9 mouse cellular contexts compared by ENCODE assay signal in genomic region chr1:65178126-65178901, GRCm38 (mm10). TPM values are rescaled to one million over a fixed set of nuclear protein-coding genes. Genes with fewer than 3 reads are reported as not detected.
DNase-seq lines count a peak whose midpoint lies in the region; ATAC-seq lines count a peak whose summit lies in the region.
"Had no signal": no experiment of that assay in that cellular context is flagged by ENCODE, and none has a peak within 500 bp of the region (broad histone marks: within the 10 kb centered on the region; RNA-seq: fewer than 3 reads in every experiment).

No protein-coding gene starts in this region.

- H3K4me2 ChIP-seq in heart, embryonic 13.5 days, result peak overlapping the region; percentile 83
- peak overlapping the region; percentile 94 for H3K4me2 ChIP-seq in liver, embryonic 12.5 days
- peak overlapping the region; percentile 67 for H3K4me2 ChIP-seq in stomach, embryonic 15.5 days

- peaks cover 13% of the 10 kb centered on the region for H3K4me1 ChIP-seq in heart, embryonic 13.5 days
- H3K4me1 ChIP-seq in liver, embryonic 12.5 days, result peaks cover 34% of the 10 kb centered on the region
- H3K4me1 ChIP-seq in stomach, embryonic 15.5 days, result 0 out of 2 replicates have a peak, but pooled peaks cover 9% of the 10 kb centered on the region

- peak overlapping the region; percentile 89 for H3K4me3 ChIP-seq in heart, embryonic 13.5 days
- H3K4me3 ChIP-seq in liver, embryonic 12.5 days, result peak overlapping the region; percentile 76
- H3K4me3 ChIP-seq in stomach, embryonic 15.5 days (replicated peaks), result peak overlapping the region; percentile 80

- H3K9me3 ChIP-seq in heart, embryonic 13.5 days, result no peaks in the 10 kb centered on the region
- no peaks in the 10 kb centered on the region for H3K9me3 ChIP-seq in liver, embryonic 12.5 days (replicated peaks)
- H3K9me3 ChIP-seq in stomach, embryonic 15.5 days, result no peaks in the 10 kb centered on the region

- H3K36me3 ChIP-seq in heart, embryonic 13.5 days, result peaks cover 15% of the 10 kb centered on the region
- H3K36me3 ChIP-seq in liver, embryonic 12.5 days, result peaks cover 14% of the 10 kb centered on the region
- no peaks in the 10 kb centered on the region for H3K36me3 ChIP-seq in stomach, embryonic 15.5 days

- peak overlapping the region; percentile 82 for H3K9ac ChIP-seq in heart, embryonic 13.5 days
- peak overlapping the region; percentile 73 for H3K9ac ChIP-seq in liver, embryonic 12.5 days
- peak overlapping the region; percentile 68 for H3K9ac ChIP-seq in stomach, embryonic 15.5 days

- peak overlapping the region; percentile 94 for H3K27ac ChIP-seq in heart, embryonic 13.5 days (replicated peaks)
- H3K27ac ChIP-seq in liver, embryonic 12.5 days, result peak overlapping the region; percentile 95
- H3K27ac ChIP-seq in stomach, embryonic 15.5 days, result peak overlapping the region; percentile 98

- 4% methylated on average over 27 of the region's 27 CpGs for WGBS in heart, embryonic 13.5 days
- WGBS in liver, embryonic 12.5 days (ENCODE audit: insufficient replicate concordance), result 4% methylated on average over 27 of the region's 27 CpGs
- WGBS in stomach, embryonic 15.5 days, result 2% methylated on average over 27 of the region's 27 CpGs

- no peaks in the 10 kb centered on the region for H3K27me3 ChIP-seq in heart, embryonic 13.5 days (replicated peaks)
- no peaks in the 10 kb centered on the region for H3K27me3 ChIP-seq in liver, embryonic 12.5 days (replicated peaks)
- H3K27me3 ChIP-seq in stomach, embryonic 15.5 days (replicated peaks), result no peaks in the 10 kb centered on the region

- peak; percentile 93 for DNase-seq in CD4-positive helper T cell, adult 2 months (ENCODE audit: low read depth, low spot score)
- peak; percentile 73 for DNase-seq in brain, embryonic 18.5 days (ENCODE audit: low read depth, low spot score)
- DNase-seq in kidney, postnatal 10 days, result peak; percentile 96
- peak; percentile 83 to 93 for DNase-seq in natural killer cell, adult 2 months (ENCODE audit: low spot score in 2 of 2)

- ATAC-seq in erythroid progenitor cell, adult 5-6 weeks (replicated peaks; ENCODE audit: low FRiP score, poor library complexity, severe bottlenecking), result peak; percentile 72
- peak; percentile 75 for ATAC-seq in heart, embryonic 13.5 days (ENCODE audit: extremely low read depth, insufficient number of reproducible peaks, low FRiP score, low TSS enrichment)
- ATAC-seq in liver, embryonic 12.5 days, result peak; percentile 84
- peak; percentile 85 for ATAC-seq in stomach, embryonic 15.5 days (ENCODE audit: insufficient read depth, low FRiP score, low read depth)

RNA-seq across cellular contexts. Expression of gene Idh1, which starts 8.0 kb away (rescaled TPM):
- total RNA-seq in erythroid progenitor cell, adult 5-6 weeks (2015; ENCODE audit: low replicate concordance), result 21.8 and 24.9 TPM in 2 replicates
- total RNA-seq in erythroid progenitor cell, adult 5-6 weeks (2017; ENCODE audit: low replicate concordance), result 24.0 and 30.5 TPM in 2 replicates
- 62.0 and 64.2 TPM in 2 replicates for polyA plus RNA-seq in heart, embryonic 13.5 days (2015; fragmentation: Nextera tagmentation; extraction: Ambion mirVana)
- 77.0 and 77.2 TPM in 2 replicates for polyA plus RNA-seq in liver, embryonic 12.5 days (2016; fragmentation: Nextera tagmentation; extraction: Ambion mirVana)
- 159 and 161 TPM in 2 replicates for polyA plus RNA-seq in stomach, embryonic 15.5 days (2015; fragmentation: Nextera tagmentation; extraction: Ambion mirVana)

RNA-seq across cellular contexts. Expression of gene Pikfyve, which starts 8.2 kb away (rescaled TPM):
- 14.1 and 29.8 TPM in 2 replicates for total RNA-seq in erythroid progenitor cell, adult 5-6 weeks (2015; ENCODE audit: low replicate concordance)
- 9.5 and 39.4 TPM in 2 replicates for total RNA-seq in erythroid progenitor cell, adult 5-6 weeks (2017; ENCODE audit: low replicate concordance)
- polyA plus RNA-seq in heart, embryonic 13.5 days (2015; fragmentation: Nextera tagmentation; extraction: Ambion mirVana), result 5.0 and 5.8 TPM in 2 replicates
- polyA plus RNA-seq in liver, embryonic 12.5 days (2016; fragmentation: Nextera tagmentation; extraction: Ambion mirVana), result 7.6 TPM in 2 replicates
- 7.7 and 10.2 TPM in 2 replicates for polyA plus RNA-seq in stomach, embryonic 15.5 days (2015; fragmentation: Nextera tagmentation; extraction: Ambion mirVana)

RNA-seq across cellular contexts. Expression of gene D630023F18Rik, which starts 55.3 kb away (rescaled TPM):
- 3.8 TPM in 1 of 2 replicates, not detected in the other for total RNA-seq in erythroid progenitor cell, adult 5-6 weeks (2015; ENCODE audit: low replicate concordance)
- total RNA-seq in erythroid progenitor cell, adult 5-6 weeks (2017; ENCODE audit: low replicate concordance), result not detected in 2 replicates
- polyA plus RNA-seq in heart, embryonic 13.5 days (2015; fragmentation: Nextera tagmentation; extraction: Ambion mirVana), result 0.16 and 0.29 TPM in 2 replicates
- polyA plus RNA-seq in liver, embryonic 12.5 days (2016; fragmentation: Nextera tagmentation; extraction: Ambion mirVana), result 0.10 and 0.33 TPM in 2 replicates
- 0.12 and 0.26 TPM in 2 replicates for polyA plus RNA-seq in stomach, embryonic 15.5 days (2015; fragmentation: Nextera tagmentation; extraction: Ambion mirVana)

RNA-seq across cellular contexts. Expression of gene Gm28845, which starts 59.0 kb away (rescaled TPM):
- not detected in 2 replicates for total RNA-seq in erythroid progenitor cell, adult 5-6 weeks (2015; ENCODE audit: low replicate concordance)
- total RNA-seq in erythroid progenitor cell, adult 5-6 weeks (2017; ENCODE audit: low replicate concordance), result not detected in 2 replicates
- polyA plus RNA-seq in heart, embryonic 13.5 days (2015; fragmentation: Nextera tagmentation; extraction: Ambion mirVana), result not detected in 2 replicates
- not detected in 2 replicates for polyA plus RNA-seq in liver, embryonic 12.5 days (2016; fragmentation: Nextera tagmentation; extraction: Ambion mirVana)
- polyA plus RNA-seq in stomach, embryonic 15.5 days (2015; fragmentation: Nextera tagmentation; extraction: Ambion mirVana), result not detected in 2 replicates
- polyA plus RNA-seq: gonadal fat pad, adult 2 months had no signal

Comparison
In these comparisons a context has a peak if more than half of its experiments do, and no peak if none do; other contexts are left out.
1. Peak in every context shown above with its lines: DNase-seq, ATAC-seq, H3K4me3 ChIP-seq and H3K27ac ChIP-seq.